Mouse (Mus musculus): ENCODE measurements around the gene Gm20388.

GRCm38 (mm10) chr8:121374777-121375176, 1464.1 kb downstream of the Gm20388 start:
- TF ChIP-seq EP300 (IDR thresholded peaks at IDR 0.05; ENCODE audit: low read depth) (no peak), CTCF (IDR thresholded peaks at IDR 0.05; ENCODE audit: low read depth) (no peak)
